Mouse (Mus musculus): ENCODE measurements around the gene Cacna2d3.

DNA sequence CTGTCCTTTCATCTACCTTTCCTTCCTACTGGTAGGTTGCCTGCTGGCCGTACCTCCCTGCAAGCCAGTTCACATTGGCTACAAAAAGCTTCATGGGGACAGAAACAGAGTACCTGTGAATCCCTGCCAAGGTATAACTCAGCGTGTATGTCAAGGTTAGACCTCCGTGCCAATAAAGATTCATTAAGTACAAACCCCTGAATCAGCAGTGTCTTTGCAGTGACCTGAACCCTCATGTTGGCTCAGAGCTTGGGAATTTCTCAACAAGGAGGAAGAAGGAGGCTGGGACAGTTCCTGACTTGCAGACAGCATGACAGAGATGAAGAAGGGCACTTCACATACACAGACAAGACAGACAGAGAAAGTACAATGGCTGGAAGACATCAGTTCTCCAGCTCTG is 225.1 kb downstream of the Cacna2d3 start:
- TF ChIP-seq CTCF (conservative IDR thresholded peaks at IDR 0.05; ENCODE audit: low read length) (no peak), NANOG (IDR thresholded peaks at IDR 0.05; ENCODE audit: borderline replicate concordance, low read length) (no peak), POU5F1 (IDR thresholded peaks at IDR 0.05; ENCODE audit: borderline replicate concordance, low read length) (no peak)

All from E14TG2a.4 (cell line).